Mouse (Mus musculus) lung, postnatal 0 days (tissue): ENCODE data around the gene Uckl1.

Experiments used
- CTCF ChIP-seq: IDR thresholded peaks from 2 replicates; pipeline ENCODE4 v1.5.1; 2016; ENCODE audit warnings: antibody characterized with exemption, mild to moderate bottlenecking
- EP300 ChIP-seq: IDR thresholded peaks from 2 replicates; pipeline ENCODE4 v1.6.1; 2016; ENCODE audit warnings: antibody characterized with exemption, mild to moderate bottlenecking, control low read depth

- TF ChIP-seq CTCF, result no peak
- no peak for TF ChIP-seq EP300
Observed at GRCm38 (mm10) chr2:181584411-181584942, at the start of gene Uckl1.
